Mouse (Mus musculus) thymus, postnatal 4 days (tissue): ENCODE measurements at regions not wholly inside any gene's neighbourhood (a gene's known extent, or its start where the extent isn't known, plus 50 kb on each side); places are given as distances from the start of the nearest gene placed in this dataset.

Source experiments
- DNase-seq: peaks from one replicate; pipeline ENCODE4 v3.0.0; 2021

DNA sequence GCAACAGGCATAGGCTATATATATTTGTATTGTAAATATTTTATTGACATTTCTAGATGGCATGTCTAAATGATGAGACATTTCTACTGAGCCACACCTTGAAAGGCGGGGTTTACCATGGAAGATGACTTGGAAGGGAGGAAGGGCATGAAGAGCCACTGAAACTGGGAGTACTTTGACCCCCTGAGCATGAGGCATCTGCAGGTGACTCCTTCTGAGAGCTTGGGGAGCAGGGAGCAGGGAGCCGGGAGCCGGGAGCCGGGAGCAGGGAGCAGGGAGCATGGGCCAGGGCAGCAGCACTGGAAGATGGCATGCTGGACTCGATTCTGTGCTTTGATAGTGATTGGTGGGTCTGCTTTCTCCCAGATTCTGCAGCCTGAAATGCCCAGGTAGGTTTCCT is 253.5 kb upstream of the Nr5a2 start:
- DNase-seq = no peak

DNA sequence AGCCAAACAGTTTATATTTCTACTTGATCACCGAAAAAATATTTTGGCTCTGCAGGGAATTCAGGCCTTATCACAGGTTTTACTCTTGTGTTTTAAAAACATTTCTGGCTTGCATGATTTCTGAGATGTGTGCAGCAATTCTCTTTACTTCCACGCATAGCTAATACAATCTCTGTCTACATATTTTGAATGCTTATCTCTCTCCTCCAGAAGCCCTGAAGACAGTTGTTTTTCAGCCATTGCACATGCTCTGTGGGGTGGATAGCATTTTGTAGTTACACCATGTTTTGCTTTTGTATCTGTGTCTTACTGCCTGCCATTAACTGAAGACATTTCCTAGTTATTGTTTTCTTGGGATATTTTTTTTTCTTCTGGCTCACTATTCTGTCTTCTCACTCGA is 252.6 kb upstream of the Nr5a2 start:
- no peak for DNase-seq

DNA sequence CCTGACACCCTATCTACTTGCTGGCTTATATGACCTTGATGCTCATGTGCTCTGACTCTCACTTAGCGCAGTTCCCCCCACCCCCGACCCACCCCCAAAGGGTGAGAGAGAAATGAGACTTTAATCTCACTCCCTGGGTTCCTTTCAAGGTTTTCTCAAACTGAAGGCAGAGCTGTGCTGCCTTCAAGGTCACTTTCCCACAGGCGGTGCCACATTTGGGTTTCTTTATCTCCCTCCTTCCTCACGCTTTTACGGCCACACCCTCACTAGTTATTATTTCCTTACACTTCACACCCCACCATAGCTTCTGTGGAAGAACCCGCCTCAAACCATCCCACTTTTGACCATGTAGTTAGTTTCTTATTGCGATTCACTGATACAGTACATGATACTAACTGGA is 244.1 kb upstream of the Nr5a2 start:
- DNase-seq = no peak

DNA sequence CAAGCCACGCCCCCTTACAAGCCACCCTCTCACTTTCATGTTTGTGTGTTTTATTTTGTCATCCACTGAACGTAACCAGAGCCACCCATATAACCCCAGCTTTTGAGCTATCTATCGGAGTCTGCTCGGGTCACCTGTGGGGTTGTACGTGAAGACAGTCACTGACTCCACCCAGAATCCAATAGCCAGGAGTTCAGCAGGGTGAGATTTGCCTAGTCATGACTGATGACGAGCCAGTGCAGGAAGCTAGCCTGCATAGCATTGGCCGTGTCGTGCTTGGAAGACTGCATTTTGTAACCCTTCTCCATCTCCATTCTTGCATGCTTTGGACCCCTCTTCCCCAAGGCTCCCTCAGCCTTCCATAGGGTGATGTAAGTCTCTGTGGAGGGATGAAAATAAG is 243.3 kb upstream of the Nr5a2 start:
- DNase-seq = no peak

DNA sequence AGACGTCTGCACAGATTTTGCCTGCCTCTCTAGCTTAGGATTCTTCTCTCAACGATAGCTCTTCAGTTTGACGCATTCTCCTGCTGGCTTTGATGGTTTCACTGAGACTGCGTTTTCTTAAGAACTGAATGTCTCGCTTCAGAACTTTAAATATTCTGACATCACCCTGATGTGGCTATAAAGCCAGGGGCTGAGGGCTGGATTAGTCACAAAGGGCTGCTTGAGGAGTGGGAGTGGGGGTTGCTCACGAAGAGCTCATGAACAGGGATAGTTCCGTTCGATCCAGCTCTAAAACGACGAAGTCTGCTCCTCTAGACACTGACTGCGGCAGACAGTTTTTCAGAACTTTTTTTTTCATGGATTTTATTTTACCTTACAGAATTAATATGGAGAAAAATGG is 240.7 kb upstream of the Nr5a2 start:
- DNase-seq = no peak

DNA sequence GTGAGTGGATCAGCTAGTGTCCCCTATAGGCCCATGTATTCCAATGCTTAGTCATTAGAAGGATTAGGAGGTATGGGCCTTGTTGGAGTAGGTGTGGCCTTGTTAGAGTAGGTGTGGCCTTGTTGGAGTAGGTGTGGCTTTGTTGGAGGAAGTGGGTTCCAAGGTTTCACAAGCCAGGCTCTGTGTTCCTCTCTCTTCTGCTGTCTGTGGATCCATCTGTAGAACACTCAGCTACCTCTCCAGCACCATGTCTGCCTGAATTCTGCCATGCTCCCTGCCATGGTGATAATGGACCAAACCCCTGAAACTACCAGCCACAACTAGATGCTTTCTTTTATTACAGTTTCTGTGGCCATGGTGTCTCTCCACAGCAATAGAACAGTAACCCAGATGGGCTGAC is 235.7 kb upstream of the Nr5a2 start:
- DNase-seq = no peak

DNA sequence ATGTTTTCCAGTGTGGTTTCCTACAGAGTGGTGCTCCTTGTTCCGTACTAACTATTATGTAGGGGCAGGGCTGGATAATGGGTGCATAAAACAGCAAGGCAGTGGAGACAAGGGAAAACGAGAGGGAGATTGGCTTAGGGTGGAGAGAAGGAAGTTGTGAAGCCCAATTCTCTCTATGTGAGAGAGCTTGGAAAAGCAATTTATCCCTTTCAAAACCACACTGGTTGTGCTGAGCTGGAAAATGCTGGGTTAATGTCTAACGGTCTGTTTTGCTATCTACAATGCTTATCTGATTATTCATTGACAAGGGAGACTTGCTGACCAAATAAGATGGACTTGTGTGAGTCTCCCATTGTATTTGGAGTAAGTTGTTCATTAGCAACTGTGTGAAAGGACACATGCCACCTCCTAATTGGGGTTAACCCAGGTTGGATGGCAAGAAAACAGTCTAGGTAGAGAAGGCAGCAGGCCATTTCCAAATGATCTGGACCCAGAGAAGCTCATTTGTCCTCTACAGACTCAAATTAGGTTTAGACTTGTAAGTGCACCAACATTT is 234.9 kb upstream of the Nr5a2 start:
- no peak for DNase-seq

DNA sequence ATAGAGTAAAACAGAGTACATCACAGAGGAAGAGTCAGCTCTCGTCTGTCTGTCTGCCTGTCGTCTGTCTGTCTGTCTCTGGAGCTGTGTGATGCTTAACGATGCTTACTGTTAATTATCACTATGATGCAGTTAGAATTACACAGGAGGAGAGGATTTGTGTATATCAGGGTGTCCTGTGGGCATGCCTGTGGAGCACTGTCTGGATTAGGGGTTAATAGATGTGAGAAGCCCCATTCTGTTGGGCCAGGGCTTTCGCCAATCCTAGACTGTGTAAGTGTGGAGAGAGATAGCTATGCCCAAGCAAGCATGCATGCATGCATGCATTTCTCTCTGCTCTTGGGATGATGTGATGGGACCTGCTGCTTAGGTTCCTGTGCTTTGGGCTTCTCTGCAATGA is 218.0 kb upstream of the Nr5a2 start:
- no peak for DNase-seq

DNA sequence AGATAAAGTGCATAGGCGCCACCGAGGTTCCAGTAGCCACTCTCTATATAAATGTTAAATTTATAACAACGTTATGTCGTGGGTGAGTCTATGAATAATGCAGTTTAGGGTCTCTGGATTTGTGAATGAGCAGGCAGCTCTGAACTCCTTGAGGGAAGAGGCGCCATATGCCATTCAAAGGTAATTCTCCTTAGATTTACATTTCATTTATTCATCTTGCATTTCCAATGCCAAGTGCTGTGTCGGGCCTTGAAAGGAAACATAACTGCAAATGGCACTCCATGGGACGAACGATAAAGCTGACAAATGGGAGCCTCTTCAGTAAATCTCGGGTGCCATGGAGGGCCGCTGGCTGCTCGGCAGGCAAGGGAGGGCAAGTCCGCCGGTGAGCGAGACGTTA is 216.4 kb upstream of the Nr5a2 start:
- DNase-seq = no peak

DNA sequence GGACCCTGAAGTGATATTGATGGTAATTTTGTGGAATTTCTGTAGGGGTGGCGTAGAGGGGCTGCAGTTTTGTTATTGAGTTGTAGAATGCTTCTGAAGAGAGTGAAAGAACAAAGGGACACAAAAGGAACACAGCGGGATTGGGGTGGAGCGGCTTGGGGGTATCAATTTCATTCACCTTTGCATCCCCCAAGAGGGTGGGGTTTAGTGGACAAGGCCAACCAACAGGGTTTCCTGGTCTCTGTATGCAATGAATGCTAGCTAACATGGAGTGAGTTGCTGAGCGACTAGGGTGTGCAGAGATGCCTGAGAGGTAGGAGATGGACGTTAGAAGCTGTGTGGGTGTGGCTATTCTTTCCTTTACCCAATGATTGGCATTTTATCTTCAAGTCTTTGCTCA is 213.8 kb upstream of the Nr5a2 start:
- no peak for DNase-seq

DNA sequence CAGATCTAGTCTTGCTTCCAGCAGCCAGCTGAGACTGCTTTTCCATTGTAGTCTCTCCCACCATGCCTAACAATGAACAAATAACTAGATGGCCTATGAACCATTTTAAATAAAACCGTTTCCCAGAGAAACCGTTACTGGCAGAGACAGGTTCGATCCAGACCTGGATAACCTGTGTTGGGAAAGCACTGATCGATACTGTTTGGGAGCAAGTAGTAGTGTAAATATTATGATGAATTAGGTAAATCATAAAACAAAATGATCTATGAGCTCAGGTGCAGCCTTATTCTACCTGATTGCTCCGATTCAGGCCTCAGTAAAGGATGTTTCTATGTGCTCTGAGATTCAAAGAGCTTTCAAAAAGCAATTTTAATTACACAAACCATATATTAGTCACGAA is 211.9 kb upstream of the Nr5a2 start:
- DNase-seq = no peak

DNA sequence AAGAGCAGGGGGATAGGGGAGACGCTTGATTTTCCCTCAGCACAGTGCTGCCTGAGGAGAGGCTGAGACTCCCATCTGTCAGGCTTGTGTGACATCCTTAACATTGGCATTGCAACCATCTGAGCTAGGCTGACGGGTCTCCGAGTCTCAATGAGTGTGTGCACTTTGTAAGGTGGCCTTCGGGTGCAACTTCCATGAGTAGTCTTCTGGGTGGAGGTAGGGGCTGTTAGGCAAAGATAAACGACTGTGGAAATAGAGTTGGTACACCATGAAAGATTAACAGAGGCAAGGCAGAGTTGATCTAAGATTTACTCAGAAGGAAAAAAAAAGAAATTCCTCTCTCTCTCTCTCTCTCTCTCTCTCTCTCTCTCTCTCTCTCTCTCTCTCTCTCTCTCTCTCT is 211.2 kb upstream of the Nr5a2 start:
- DNase-seq = no peak

DNA sequence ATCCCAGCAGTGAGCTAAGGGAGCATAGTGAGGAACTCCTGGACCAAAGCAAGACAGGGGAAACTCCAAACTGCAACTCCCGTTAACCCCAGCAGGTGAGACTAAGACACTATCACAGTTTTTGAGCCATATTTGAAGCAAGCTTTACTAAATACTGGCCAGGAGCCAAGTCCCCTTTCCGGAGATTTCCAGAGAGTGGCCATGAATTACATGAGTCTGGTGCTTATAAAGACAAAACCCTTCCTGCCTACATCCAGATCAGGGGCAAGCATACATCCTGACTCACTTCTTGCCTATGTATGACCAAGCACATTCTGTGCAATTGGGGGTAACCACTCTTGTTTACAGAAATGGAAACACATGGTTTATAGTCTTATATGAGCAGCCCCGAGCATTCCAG is 187.6 kb upstream of the Nr5a2 start:
- no peak for DNase-seq

DNA sequence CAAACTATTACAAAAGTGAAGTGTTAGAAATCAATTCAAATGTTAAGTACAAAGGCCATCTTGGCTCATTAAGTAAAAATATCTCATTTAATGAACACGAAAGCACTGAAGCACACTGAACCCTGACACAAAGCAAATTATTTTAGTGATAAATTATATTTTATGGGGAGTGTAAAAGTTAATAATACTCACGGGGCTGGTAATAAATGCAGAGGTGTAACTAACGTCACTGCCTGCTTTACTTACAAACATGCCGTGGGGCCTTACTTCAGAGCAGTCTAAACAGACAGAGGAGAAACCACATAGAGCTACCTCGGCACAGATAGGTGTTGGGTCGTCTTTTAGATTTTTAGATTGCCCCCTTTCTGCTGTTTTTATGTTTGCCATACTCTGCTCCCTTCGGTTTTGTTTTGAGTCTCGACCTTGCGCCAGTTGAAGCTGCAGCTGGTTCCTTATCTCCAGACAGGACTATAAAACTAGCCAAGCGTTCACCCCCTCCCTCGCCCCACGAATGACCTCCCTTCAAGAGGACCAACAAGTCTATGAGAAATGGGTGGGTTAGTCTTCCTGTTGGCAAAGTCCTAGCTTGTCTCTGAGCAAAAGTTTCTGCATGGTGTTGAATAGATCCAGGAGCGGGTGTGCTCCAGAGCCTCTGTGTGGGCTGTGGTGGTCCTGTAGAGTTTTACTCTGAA is 181.8 kb upstream of the Nr5a2 start:
- DNase-seq = no peak

DNA sequence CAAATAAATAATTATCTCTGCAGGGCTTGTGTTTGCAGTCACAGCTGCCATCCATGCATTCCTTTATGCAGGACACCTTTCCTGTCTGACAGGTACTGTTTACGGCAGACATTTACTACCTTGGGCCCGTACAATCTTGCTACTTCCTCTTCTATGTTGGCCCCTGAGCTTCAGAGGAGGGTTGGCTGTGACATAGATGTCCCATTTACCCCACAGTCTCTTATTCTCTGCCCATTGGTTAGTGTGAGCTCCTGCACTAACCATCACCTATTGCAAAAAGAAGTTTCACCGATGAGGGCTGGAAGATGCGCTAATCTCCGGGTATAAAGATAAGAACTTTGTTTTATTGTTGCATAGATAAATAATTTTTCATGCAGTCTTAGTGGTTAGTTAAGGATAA is 181.1 kb upstream of the Nr5a2 start:
- no peak for DNase-seq

DNA sequence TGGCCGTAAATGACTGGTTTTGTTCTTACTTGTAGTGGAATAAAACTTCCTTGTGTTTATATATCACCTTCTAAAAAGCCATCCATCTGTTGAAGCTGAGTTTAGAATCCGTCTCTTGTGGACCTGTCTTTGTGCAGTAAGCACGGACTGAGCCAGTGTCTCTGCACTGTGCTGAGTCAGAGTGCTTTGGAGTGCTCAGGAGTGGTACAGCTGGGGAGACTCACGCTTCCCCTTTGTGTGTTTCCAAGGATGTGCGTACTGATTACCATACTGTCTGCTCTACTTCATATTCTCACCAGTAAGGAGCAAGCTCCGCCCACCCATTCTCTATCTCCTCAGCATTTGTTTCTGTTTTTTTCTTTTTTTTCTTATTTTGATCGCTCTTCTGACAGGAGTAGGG is 175.9 kb upstream of the Nr5a2 start:
- DNase-seq = no peak

DNA sequence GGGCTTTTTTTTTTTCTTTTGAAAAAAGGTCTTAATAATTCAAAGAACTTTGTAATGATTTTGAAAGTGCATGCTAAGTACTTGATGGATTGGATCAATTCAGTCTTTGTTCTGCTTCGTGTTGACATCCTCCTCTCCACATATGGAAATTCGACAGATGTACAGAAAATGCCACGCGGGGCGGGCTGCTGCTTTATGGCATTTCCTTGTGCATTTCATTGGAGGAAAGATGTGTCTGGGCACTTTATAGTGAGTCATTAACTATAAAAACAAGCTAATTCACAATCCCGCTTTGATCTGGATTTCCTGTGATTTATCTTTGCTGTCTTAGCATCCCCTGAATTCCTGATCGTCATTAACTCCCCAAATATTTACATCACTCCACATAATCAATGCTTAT is 173.5 kb upstream of the Nr5a2 start:
- no peak for DNase-seq

DNA sequence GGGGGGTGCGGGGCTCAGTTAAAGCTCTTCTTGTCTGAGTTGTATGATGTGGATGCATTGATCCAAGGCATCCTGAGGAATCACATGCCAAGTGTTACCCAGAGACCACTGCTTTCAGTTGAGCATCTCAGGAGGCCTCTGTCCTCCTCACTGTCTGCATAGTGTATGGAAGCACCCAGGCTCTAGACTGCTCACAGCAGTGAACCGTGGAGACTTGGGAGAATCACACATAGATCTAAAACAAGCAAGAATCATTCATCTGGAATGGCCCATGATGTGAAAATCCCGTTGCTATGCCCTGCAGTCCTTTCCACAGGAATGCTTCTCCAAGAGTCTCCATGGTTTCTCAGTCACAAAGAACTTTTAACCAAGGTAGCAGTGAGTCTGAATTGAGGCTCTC is 170.0 kb upstream of the Nr5a2 start:
- DNase-seq = no peak

DNA sequence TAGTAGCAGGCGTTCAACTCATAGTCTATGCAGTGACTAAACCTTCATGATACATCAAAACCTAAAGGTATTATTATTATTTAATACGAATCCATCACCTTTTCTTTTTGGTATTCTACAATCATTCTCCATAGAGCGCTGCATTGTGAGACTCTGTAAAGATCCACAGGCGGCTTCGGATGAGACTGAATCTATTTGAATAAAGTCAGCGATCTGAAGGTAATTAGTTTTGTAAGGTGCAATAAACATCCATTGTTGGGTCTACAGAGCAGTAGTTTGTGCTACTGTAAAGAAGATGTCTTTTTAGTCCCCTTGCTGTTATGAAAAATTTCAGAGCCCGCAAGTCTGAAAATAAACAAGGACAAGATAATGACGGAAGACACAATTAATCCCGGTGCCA is 168.9 kb upstream of the Nr5a2 start:
- no peak for DNase-seq

DNA sequence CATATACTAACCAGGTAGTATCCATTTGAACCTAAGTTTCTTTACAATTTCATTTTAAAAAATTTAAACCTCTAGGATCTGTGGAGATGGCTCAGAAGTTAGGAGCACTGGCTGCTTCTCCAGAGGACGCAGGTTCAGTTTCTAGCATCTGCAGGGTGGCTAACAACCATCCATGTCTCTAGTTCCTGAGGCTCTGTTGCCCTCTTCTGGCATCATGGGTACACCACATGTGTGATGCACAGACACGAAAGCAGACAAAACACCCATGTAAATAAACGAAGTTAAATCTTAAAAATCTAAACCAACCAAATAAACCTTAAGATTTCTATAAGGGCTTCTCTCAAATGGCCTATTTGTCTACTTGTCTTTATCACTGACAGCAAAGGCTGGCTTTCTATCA is 157.6 kb upstream of the Nr5a2 start:
- DNase-seq = no peak

DNA sequence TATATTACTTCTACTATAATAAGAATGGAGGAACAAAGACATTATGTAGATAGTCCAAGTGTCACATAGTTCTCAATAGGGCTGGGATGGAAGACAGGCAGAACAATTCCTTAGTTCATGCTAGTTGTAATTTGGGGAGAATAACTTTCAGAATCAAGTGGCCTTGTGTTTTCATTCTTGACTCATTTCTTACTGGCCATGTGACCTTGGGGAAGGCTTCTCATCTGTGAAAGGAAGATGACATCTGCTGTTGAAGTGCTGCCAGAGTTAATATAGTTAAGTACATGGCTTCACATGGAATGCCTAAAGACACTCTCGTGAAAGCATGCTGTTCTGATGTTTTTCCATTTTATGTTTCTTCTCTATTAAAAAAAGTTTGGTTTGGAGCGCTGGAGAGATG is 146.2 kb upstream of the Nr5a2 start:
- no peak for DNase-seq

DNA sequence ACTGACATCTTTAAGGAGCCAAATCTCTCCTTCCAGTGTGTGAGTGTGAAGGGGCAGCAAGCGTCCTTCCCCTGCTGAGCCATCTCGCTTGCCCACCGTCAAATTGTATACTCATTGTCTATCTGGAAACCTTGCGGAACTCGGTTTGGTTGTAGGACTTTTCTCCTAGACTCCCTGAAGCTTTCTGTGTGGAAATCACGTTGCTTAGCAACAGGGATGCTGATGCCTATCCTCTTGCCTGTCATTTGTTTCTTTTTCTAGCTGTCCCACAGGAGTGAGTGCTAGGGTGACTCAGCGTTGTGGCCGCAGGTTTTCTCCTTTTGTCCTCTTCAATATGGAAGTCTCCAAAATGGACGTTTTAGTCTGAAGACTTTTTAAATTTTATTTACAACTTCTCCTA is 131.5 kb upstream of the Nr5a2 start:
- DNase-seq = no peak

DNA sequence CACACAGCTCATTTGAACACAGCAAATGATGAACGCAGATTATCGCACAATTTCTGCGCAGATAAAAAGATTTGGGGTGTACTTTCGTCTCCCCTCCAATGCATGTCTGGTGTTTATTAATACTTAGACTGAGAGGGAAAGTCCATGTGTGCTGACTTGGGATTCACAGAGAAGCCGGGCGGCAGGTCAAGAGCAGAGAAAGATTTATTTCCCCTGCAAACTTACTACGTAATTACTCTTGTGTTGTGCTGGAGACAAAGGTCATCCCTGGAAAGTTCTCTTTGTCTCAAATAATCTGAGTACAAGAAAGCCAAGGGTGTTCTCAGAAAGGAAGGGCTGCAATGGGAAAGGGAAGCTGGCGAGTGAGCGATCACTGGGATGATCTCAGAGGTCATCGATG is 127.9 kb upstream of the Nr5a2 start:
- no peak for DNase-seq

DNA sequence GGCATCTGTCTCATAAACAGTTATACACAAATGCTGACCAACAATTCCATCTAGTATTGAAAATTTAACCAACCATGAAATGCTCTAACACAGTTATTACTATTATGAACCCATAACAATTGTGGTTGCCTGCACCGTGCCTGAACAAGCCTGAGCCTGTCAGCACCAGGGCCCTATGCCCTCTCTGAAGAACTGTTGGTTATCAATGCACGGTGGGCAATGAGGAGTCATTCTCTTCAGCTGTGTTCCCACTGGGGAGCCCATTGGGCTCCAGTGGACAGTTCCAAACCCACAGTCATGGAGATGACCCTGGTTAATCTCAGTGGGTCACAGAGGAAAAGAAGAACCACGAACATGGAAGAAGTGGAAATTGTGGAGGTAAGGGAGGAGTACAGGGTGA is 126.5 kb upstream of the Nr5a2 start:
- no peak for DNase-seq

DNA sequence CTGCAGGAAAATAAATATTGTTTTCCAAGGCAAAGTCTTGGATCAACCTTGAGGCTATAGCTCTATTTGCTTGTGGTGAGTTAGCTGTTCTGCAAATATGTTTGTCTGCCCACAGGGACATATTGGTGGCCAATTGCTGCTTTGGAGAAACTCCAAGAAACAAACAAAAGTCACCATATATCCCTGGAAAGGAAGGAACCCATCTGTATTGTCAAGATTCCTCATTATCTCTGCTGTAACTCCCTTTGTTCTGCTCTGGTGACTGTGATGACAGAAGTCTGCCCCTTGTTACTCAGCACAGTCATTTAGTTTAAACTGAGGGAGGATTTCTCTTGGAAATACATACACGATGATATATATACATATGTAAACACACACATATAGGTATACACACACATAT is 123.3 kb upstream of the Nr5a2 start:
- no peak for DNase-seq
